Mouse (Mus musculus): ENCODE data around the gene Ezr.

Gene Ezr

GRCm38 (mm10) chr17:6768301-6768788 lies 14.2 kb downstream of the Ezr start:
- DNase-seq (ENCODE audit: extremely low spot score), result no peak

GRCm38 (mm10) chr17:6767771-6768170 lies 14.8 kb downstream of the Ezr start:
- no peak for DNase-seq (ENCODE audit: extremely low spot score)

- no peak for DNase-seq (ENCODE audit: extremely low spot score)
Observed at GRCm38 (mm10) chr17:6766823-6767222, 15.8 kb downstream of the Ezr start.

GRCm38 (mm10) chr17:6765886-6766285 lies 16.7 kb downstream of the Ezr start:
- no peak for DNase-seq (ENCODE audit: extremely low spot score)

GRCm38 (mm10) chr17:6764730-6765129 lies 17.9 kb downstream of the Ezr start:
- no peak for DNase-seq (ENCODE audit: extremely low spot score)

GRCm38 (mm10) chr17:6764227-6764593 lies 18.4 kb downstream of the Ezr start:
- DNase-seq (ENCODE audit: extremely low spot score), result no peak

GRCm38 (mm10) chr17:6763513-6764226 lies 18.9 kb downstream of the Ezr start:
- DNase-seq (ENCODE audit: extremely low spot score), result no peak

GRCm38 (mm10) chr17:6759717-6760292 lies 22.8 kb downstream of the Ezr start:
- no peak for DNase-seq (ENCODE audit: extremely low spot score)

GRCm38 (mm10) chr17:6758845-6759244 lies 23.7 kb downstream of the Ezr start:
- DNase-seq (ENCODE audit: extremely low spot score), result no peak

- no peak for DNase-seq (ENCODE audit: extremely low spot score)
Observed at GRCm38 (mm10) chr17:6757902-6758301, 24.7 kb downstream of the Ezr start.

GRCm38 (mm10) chr17:6755873-6756272 lies 26.7 kb downstream of the Ezr start:
- DNase-seq (ENCODE audit: extremely low spot score), result no peak

- no peak for DNase-seq (ENCODE audit: extremely low spot score)
Observed at GRCm38 (mm10) chr17:6755176-6755575, 27.4 kb downstream of the Ezr start.

GRCm38 (mm10) chr17:6752375-6752774 lies 30.2 kb downstream of the Ezr start:
- no peak for DNase-seq (ENCODE audit: extremely low spot score)

GRCm38 (mm10) chr17:6751221-6751859 lies 31.2 kb downstream of the Ezr start:
- no peak for DNase-seq (ENCODE audit: extremely low spot score)

GRCm38 (mm10) chr17:6748779-6749464 lies 33.7 kb downstream of the Ezr start:
- no peak for DNase-seq (ENCODE audit: extremely low spot score)

GRCm38 (mm10) chr17:6747478-6747877 lies 35.1 kb downstream of the Ezr start:
- no peak for DNase-seq (ENCODE audit: extremely low spot score)

- no peak for DNase-seq (ENCODE audit: extremely low spot score)
Observed at GRCm38 (mm10) chr17:6746452-6747231, 35.9 kb downstream of the Ezr start.

- DNase-seq (ENCODE audit: extremely low spot score), result no peak
Observed at GRCm38 (mm10) chr17:6745975-6746374, 36.6 kb downstream of the Ezr start.

GRCm38 (mm10) chr17:6745503-6745902 lies 37.1 kb downstream of the Ezr start:
- DNase-seq (ENCODE audit: extremely low spot score), result no peak

- DNase-seq (ENCODE audit: extremely low spot score), result no peak
Observed at GRCm38 (mm10) chr17:6744871-6745270, 37.7 kb downstream of the Ezr start.

- no peak for DNase-seq (ENCODE audit: extremely low spot score)
Observed at GRCm38 (mm10) chr17:6744366-6744765, 38.2 kb downstream of the Ezr start.

GRCm38 (mm10) chr17:6743787-6744239 lies 38.8 kb downstream of the Ezr start:
- no peak for DNase-seq (ENCODE audit: extremely low spot score)

Data from embryo, embryonic 9.5 days (tissue).